11 mouse cellular contexts compared by ENCODE assay signal in the genomic region with DNA sequence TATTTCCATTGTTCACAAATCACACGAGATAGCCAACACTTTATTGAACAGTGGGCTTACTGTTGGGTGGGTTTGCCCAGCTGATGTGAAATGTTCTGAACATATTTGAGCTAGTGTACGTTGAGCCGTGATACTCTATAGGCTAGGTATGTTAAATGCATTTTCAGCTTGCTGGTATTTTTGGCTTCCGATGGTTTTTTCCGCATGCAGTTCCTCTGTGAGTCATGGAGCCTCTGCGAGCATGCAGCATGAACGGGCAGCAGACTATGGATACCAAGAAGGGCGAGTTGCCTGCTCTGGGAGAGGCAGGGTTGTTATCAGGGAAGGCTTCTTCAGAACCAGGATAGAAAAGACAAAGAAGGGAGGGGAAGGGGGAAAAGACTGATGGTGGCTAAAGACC.
"Had no signal": no experiment of that assay in that cellular context is flagged by ENCODE, and none has a peak within 500 bp of the region (broad histone marks: within the 10 kb centered on the region; RNA-seq: fewer than 3 reads in every experiment).

No protein-coding gene starts in this region.

- DNase-seq: kidney, adult 8-10 months; kidney, postnatal 10 days; kidney, postnatal 36 days; layer of hippocampus, postnatal 36 days; liver, embryonic 13.5 days; lung, adult 2 months; lung, postnatal 14 days; lung, postnatal 4 days; midbrain, embryonic 14.5 days; thymus, adult 2 months; thymus, postnatal 14 days had no signal
